Mouse (Mus musculus) frontal cortex, adult 2 months (tissue): ENCODE measurements around the gene Sgsm2. TPM values are rescaled to one million over a fixed set of nuclear protein-coding genes. Genes with fewer than 3 reads are reported as not detected.

Experiments
- polyA plus RNA-seq: library from polyadenylated mRNA; depleted of rRNA; stranded (reverse); fragments of >200 nt; gene quantifications from 2 replicates; pipeline ENCODE4 v1.2.3, GENCODE M21; 2012; rRNA removed

Sgsm2 gene
- polyA plus RNA-seq, 1 experiment: 80.2 TPM

Other genes with a start within 250 kb of the Sgsm2 start
- gene Cluh, start 247.6 kb downstream of the Sgsm2 start, polyA plus RNA-seq: 52.6 and 54.6 TPM in 2 replicates
- gene Pafah1b1, start 172.4 kb downstream of the Sgsm2 start, polyA plus RNA-seq: 157 and 175 TPM in 2 replicates
- 15.2 and 15.9 TPM in 2 replicates for gene Mettl16, start 126.2 kb downstream of the Sgsm2 start, polyA plus RNA-seq
- gene Mnt, start 66.1 kb downstream of the Sgsm2 start, polyA plus RNA-seq: 18.2 and 20.8 TPM in 2 replicates
- gene Tsr1, start 1.0 kb upstream of the Sgsm2 start, polyA plus RNA-seq: 15.6 and 17.6 TPM in 2 replicates
- gene Smg6, start 28.8 kb upstream of the Sgsm2 start, polyA plus RNA-seq: 27.9 and 35.9 TPM in 2 replicates
- gene Srr, start 28.9 kb upstream of the Sgsm2 start, polyA plus RNA-seq: 61.0 and 62.9 TPM in 2 replicates